Mouse (Mus musculus) erythroblast, adult 5-6 weeks (primary cell): ENCODE results near the gene Spaca7. TPM values are rescaled to one million over a fixed set of nuclear protein-coding genes. Genes with fewer than 3 reads are reported as not detected.
A peak's percentile ranks its signal among the peaks of the same experiment; 100 is the strongest.
"Not testable (repeated sequence)": the region's sequence is repeated elsewhere in the genome, so short reads cannot be mapped to it uniquely, and the experiment has no call there.

Experiments
- ATAC-seq: replicated peaks from 2 replicates; pipeline ENCODE4 v1.8.0; 2016; ENCODE audit warnings: moderate number of reproducible peaks, mild to moderate bottlenecking, moderate TSS enrichment, inconsistent platforms; ENCODE audit not compliant: poor library complexity, low FRiP score, severe bottlenecking
- total RNA-seq, 2 experiments: library from RNA; stranded (forward) in 1 of 2; stranded (reverse) in 1 of 2; fragments of 150-400 nt in 1 of 2; fragments of 200-764, 138-1000 nt in 1 of 2; gene quantifications; 2 replicates each; pipeline versions ENCODE4 v1.2.3 to v1.2.4; 2015 to 2017; ENCODE audit warnings: low replicate concordance in 2 of 2

The Spaca7 gene
- total RNA-seq, 2 experiments from 2014 or later, result not detected

GRCm38 (mm10) chr8:12607223-12607622, 34.4 kb downstream of the Spaca7 start:
- peak; percentile 47; the same call in 1 of the 2 replicates for ATAC-seq

- ATAC-seq, result no peak
Observed at GRCm38 (mm10) chr8:12608810-12609209, 36.0 kb downstream of the Spaca7 start.

- no peak for ATAC-seq
Observed at GRCm38 (mm10) chr8:12609752-12610449, 37.1 kb downstream of the Spaca7 start.

GRCm38 (mm10) chr8:12613201-12613600, 40.4 kb downstream of the Spaca7 start:
- ATAC-seq, result no peak

- not testable (repeated sequence) for ATAC-seq
Observed at GRCm38 (mm10) chr8:12617369-12617768, 44.5 kb downstream of the Spaca7 start.

GRCm38 (mm10) chr8:12621550-12622222, 48.9 kb downstream of the Spaca7 start:
- ATAC-seq, result no peak

- no peak for ATAC-seq
Observed at GRCm38 (mm10) chr8:12625890-12626289, 53.1 kb downstream of the Spaca7 start.

GRCm38 (mm10) chr8:12629079-12629478, 56.2 kb downstream of the Spaca7 start:
- ATAC-seq, result peak; percentile 67; the same call in 1 of the 2 replicates

- ATAC-seq, result no peak
Observed at GRCm38 (mm10) chr8:12635366-12635765, 62.5 kb downstream of the Spaca7 start.

GRCm38 (mm10) chr8:12638446-12638845, 65.6 kb downstream of the Spaca7 start:
- ATAC-seq, result no peak

GRCm38 (mm10) chr8:12641527-12641926, 68.7 kb downstream of the Spaca7 start:
- no peak for ATAC-seq

- no peak for ATAC-seq
Observed at GRCm38 (mm10) chr8:12644341-12644740, 71.5 kb downstream of the Spaca7 start.

GRCm38 (mm10) chr8:12644894-12645293, 72.1 kb downstream of the Spaca7 start:
- no peak for ATAC-seq

GRCm38 (mm10) chr8:12646536-12646935, 73.7 kb downstream of the Spaca7 start:
- no peak for ATAC-seq

- ATAC-seq, result no peak
Observed at GRCm38 (mm10) chr8:12648951-12649350, 76.1 kb downstream of the Spaca7 start.

Other genes starting within 250 kb of the Spaca7 start
- gene Sox1, start 177.7 kb upstream of the Spaca7 start, total RNA-seq (2015; ENCODE audit: low replicate concordance), result not detected in 2 replicates
- not detected in 2 replicates for gene Sox1, start 177.7 kb upstream of the Spaca7 start, total RNA-seq (2017; ENCODE audit: low replicate concordance)
- 21.9 and 25.3 TPM in 2 replicates for gene Tubgcp3, start 99.2 kb downstream of the Spaca7 start, total RNA-seq (2015; ENCODE audit: low replicate concordance)
- 24.0 and 27.0 TPM in 2 replicates for gene Tubgcp3, start 99.2 kb downstream of the Spaca7 start, total RNA-seq (2017; ENCODE audit: low replicate concordance)
- 7.7 and 9.4 TPM in 2 replicates for gene Atp11a, start 184.0 kb downstream of the Spaca7 start, total RNA-seq (2015; ENCODE audit: low replicate concordance)
- 8.3 and 15.2 TPM in 2 replicates for gene Atp11a, start 184.0 kb downstream of the Spaca7 start, total RNA-seq (2017; ENCODE audit: low replicate concordance)